Mouse (Mus musculus) forebrain, postnatal 0 days (tissue): ENCODE measurements around the gene Cmtm7. TPM values are rescaled to one million over a fixed set of nuclear protein-coding genes. Genes with fewer than 3 reads are reported as not detected.
"Not testable (repeated sequence)": the region's sequence is repeated elsewhere in the genome, so short reads cannot be mapped to it uniquely, and the experiment has no call there.

Experiments
- ATAC-seq: fragments of 200-750 bp; cut with Nextera tagmentation; 2 replicates; pipeline ENCODE4 v1.8.0; 2017; ENCODE audit warnings: mild to moderate bottlenecking, moderate library complexity
- DNase-seq: peaks from one replicate; pipeline ENCODE4 v3.0.0-alpha.2; 2015
- H3K27ac ChIP-seq: fragments of 300-500 bp; sonication (generic); 2 replicates; pipeline ENCODE4 v1.5.1; 2014; ENCODE audit warnings: low read depth, mild to moderate bottlenecking, antibody characterized with exemption, low read length, moderate library complexity, mixed read lengths
- H3K27me3 ChIP-seq: fragments of 300-500 bp; sonication (generic); 2 replicates; pipeline ENCODE4 v1.6.1; 2014; ENCODE audit warnings: mild to moderate bottlenecking, low read length, mixed read lengths; ENCODE audit not compliant: insufficient read depth
- H3K36me3 ChIP-seq: fragments of 300-500 bp; sonication (generic); 2 replicates; pipeline ENCODE4 v1.6.1; 2014; ENCODE audit warnings: mild to moderate bottlenecking, moderate library complexity; ENCODE audit not compliant: insufficient read depth
- H3K4me1 ChIP-seq: fragments of 300-500 bp; sonication (generic); 2 replicates; pipeline ENCODE4 v1.6.1; 2014; ENCODE audit warnings: antibody characterized with exemption; ENCODE audit not compliant: insufficient read depth
- H3K4me2 ChIP-seq: fragments of 300-500 bp; sonication (generic); 2 replicates; pipeline ENCODE4 v1.6.1; 2014; ENCODE audit warnings: low read depth, mild to moderate bottlenecking, moderate library complexity
- H3K4me3 ChIP-seq: fragments of 300-500 bp; sonication (generic); 2 replicates; pipeline ENCODE4 v1.5.1; 2014; ENCODE audit warnings: low read depth, low read length, mixed read lengths
- H3K9ac ChIP-seq: fragments of 300-500 bp; sonication (generic); 2 replicates; pipeline ENCODE4 v1.6.1; 2014; ENCODE audit warnings: mild to moderate bottlenecking
- H3K9me3 ChIP-seq: fragments of 300-500 bp; sonication (generic); 2 replicates; pipeline ENCODE4 v1.6.1; 2016; ENCODE audit warnings: low read length
- CTCF ChIP-seq: sonication (generic); IDR thresholded peaks from 2 replicates; pipeline ENCODE4 v1.5.1; 2016; ENCODE audit warnings: antibody characterized with exemption, control low read depth, low read depth
- WGBS: fragments of 180-500 bp; shearing (Covaris S2); extraction: QIAGEN DNeasy Blood & Tissue Kit; methylation state at CpG from one replicate; pipeline ENCODE4 v1.1.7; 2014; 5-methylcytosine and 5-hydroxymethylcytosine counted together
- polyA plus RNA-seq: library from polyadenylated mRNA; unstranded; fragments of >200 nt; fragmentation: Nextera tagmentation; extraction: Ambion mirVana; gene quantifications from 2 replicates; pipeline ENCODE4 v1.2.1, GENCODE M21; 2015
- total RNA-seq: library from RNA; depleted of rRNA; stranded (reverse); fragments of >200 nt; gene quantifications from 2 replicates; pipeline ENCODE4 v1.2.3, GENCODE M21; 2014; rRNA removed

Cmtm7 gene
- total and polyA plus RNA-seq, 2 experiments from 2014 or later = 6.0 to 9.5 TPM

DNA sequence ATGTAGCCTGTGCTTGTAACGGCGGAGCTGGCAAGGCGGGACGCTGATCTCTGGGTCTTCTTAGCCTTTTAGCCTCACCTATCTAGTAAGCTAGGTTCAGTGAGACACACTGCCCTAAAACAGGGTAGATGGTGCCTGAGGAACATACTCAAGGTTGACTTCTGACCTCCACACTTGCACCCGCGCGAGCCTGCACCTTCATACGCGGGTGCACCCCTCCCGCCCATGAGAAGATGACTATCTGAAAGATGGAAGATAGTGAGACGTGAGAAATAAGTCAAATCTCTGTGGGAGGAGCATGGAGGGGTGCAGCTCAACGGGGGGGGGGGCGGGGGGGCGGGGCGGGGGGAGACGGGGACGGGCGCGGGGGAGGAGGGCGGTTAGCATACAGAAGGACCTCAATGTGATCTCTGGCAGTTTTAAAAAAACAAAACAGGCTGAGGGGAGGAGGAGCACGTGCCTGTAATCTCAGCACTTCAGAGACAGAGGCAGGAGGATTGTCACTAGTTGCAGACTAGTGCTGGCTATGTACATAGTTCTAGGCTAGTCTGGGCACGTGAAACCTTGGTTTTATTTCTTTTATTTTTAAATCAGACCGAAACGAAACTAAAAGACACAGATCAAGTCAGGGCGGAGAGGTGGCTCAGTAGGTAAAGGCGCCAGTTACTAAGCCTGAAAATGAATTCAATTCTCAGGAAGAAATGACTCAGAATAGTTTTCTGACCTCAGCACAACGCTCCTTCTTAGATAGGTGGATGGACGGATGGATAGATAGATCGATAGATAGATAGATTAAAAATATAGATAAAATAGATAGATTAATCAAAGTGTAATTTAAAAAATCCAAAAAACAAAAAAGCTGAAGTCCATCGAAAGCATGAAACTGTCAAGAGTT lies 51.5 kb downstream of the Cmtm7 start:
- WGBS = 44% methylated on average over 29 of the region's 30 CpGs
- no peaks in the 10 kb centered on the region for H3K9me3 ChIP-seq
- H3K4me1 ChIP-seq = peaks cover 11% of the 10 kb centered on the region
- DNase-seq (no peak), ATAC-seq (no peak)
- H3K27me3 ChIP-seq = no peaks in the 10 kb centered on the region
- H3K4me3 ChIP-seq = peak overlapping the region; percentile 76; the same call in 1 of the 2 replicates
- 0 out of 2 replicates have a peak overlapping the region, but pooled peaks have one; percentile 49 for H3K4me2 ChIP-seq
- TF ChIP-seq CTCF = no peak
- H3K36me3 ChIP-seq = peaks cover 4% of the 10 kb centered on the region; the same call in 1 of the 2 replicates
- H3K27ac ChIP-seq = no peak overlapping the region
- H3K9ac ChIP-seq = no peak overlapping the region

DNA sequence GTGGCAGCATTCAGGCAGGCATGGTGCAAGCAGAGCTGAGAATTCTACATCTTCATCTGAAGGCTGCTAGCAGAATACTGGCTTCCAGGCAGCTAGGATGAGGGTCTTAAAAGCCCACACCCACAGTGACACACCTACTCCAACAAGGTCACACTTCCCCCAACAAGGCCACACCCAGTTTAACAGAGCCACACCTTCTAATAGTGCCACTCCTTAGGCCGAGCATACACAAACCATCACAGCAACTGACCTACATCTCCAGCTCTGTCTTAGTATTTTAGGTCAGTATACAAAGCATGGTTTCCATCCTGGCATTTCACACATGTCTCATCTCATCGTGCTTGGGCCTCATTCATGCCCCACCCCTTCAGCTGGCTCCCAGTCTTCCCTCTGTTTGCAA lies 53.2 kb downstream of the Cmtm7 start:
- H3K4me1 ChIP-seq = peaks cover 11% of the 10 kb centered on the region
- H3K9me3 ChIP-seq, ATAC-seq, H3K9ac ChIP-seq, H3K27me3 ChIP-seq, H3K4me2 ChIP-seq, DNase-seq, H3K27ac ChIP-seq, H3K4me3 ChIP-seq: not testable (repeated sequence)
- peaks cover 21% of the 10 kb centered on the region for H3K36me3 ChIP-seq
- 57% methylated on average over 2 of the region's 2 CpGs for WGBS

DNA sequence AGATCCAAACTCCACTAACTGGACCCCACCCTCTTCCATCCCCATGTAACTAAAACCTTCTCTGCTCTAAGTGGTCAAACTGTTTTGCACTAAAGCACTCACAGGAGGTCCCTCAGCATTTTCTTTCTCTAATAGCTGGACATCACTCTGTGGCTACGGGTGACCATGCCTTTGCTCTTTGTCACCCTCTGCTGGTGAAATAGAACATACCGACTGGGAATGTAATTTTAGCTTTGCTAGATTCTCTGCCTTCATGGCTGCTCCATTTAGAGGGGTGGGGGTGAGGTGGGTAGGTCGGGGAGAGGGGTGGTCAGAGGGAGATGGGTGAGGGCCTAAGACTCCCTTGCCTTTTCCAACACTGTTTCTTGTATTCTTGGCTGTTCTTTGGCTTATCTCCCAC lies 54.3 kb downstream of the Cmtm7 start:
- DNase-seq (peak; percentile 56), ATAC-seq (no peak)
- Histone ChIP-seq H3K36me3 (peaks cover 29% of the 10 kb centered on the region), H3K4me1 (peaks cover 6% of the 10 kb centered on the region), H3K4me3 (no peak overlapping the region), H3K9ac (no peak overlapping the region), H3K27me3 (no peaks in the 10 kb centered on the region), H3K4me2 (no peak overlapping the region), H3K27ac (no peak overlapping the region), H3K9me3 (no peaks in the 10 kb centered on the region)
- TF ChIP-seq CTCF = peak; percentile 85
- 6% methylated on average over 3 of the region's 3 CpGs for WGBS

DNA sequence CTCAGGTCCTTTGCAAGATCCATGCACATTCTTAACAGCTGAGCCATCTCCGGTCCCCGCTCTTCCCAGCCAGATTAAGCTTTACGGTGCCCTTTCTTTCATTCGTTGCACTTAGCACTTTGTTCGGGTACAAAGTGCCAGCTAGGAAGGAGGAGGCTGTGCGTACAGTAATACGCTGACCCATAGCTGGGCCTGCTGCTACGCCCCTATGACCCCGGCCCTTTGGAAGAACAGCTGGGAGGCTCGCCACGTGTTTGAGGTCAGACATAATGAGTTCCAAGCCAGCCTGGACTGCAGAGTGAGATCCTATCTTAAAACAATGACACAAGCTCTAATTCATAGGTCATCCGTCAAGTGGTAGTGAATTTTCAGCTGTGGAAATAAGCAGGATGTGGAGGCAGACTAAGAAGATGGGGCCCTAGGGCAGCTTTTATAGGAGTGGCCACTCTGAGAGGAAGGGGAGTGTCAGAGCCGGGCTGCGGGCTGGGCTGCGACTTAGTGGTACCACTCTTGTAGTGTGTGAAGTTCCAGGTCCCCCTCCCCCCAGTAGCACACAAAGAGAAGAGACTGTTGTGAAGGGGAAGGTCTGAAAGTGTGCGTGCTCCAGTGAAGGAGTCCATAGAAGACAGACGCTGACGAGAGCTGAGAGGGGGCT lies 64.9 kb downstream of the Cmtm7 start:
- H3K9ac ChIP-seq = no peak overlapping the region
- ATAC-seq = no peak
- peaks cover 91% of the 10 kb centered on the region for H3K36me3 ChIP-seq

DNA sequence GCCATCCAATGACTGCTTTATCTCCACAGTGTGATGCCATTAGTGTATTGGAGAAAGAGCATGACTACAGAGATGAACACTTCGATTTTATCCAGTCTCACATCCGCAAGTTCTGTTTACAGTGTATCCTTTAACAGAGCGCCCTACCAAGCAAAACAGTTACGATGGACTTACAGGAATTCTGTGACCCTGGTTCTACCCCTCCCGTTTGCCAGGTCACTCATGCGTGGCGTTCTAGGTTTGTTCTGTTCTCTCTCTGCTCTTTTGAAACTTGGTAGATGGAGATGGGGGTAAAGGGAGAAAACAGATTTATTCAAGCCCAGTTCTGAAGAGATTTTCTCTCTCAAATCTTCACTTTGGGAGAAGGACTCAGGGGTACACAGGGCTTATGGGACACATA lies 68.2 kb downstream of the Cmtm7 start:
- Histone ChIP-seq H3K4me1 (no peaks in the 10 kb centered on the region), H3K9me3 (no peaks in the 10 kb centered on the region), H3K27me3 (no peaks in the 10 kb centered on the region), H3K4me2 (no peak overlapping the region), H3K4me3 (no peak overlapping the region), H3K9ac (no peak overlapping the region), H3K36me3 (peaks cover 78% of the 10 kb centered on the region), H3K27ac (no peak overlapping the region)
- 93% methylated on average over 7 of the region's 7 CpGs for WGBS
- DNase-seq (no peak), ATAC-seq (no peak)
- no peak for TF ChIP-seq CTCF

More for the DNA sequence above, 64.9 kb downstream of the Cmtm7 start:
- H3K9me3 ChIP-seq = no peaks in the 10 kb centered on the region
- TF ChIP-seq CTCF = no peak
- DNase-seq = no peak
- 88% methylated on average over 18 of the region's 18 CpGs for WGBS
- no peak overlapping the region for H3K4me3 ChIP-seq
- no peaks in the 10 kb centered on the region for H3K4me1 ChIP-seq
- no peaks in the 10 kb centered on the region for H3K27me3 ChIP-seq
- no peak overlapping the region for H3K27ac ChIP-seq
- no peak overlapping the region for H3K4me2 ChIP-seq

DNA sequence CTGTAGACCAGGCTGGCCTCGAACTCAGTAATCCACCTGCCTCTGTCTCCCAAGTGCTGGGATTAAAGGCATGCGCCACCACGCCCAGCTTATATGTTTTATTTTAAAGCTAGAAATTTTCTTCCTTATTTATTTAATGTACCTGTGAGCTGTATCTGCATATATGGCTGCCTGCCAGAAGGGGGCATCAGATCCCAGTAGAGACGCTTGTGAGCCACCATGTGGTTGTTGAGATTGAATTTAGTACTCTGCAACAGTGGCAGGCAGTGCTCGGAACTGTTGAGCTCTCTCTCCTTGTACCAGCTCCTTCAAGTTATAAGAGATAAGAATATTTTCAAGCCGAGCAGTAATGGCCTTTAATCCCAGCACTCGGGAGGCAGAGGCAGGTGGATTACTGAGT lies 71.3 kb downstream of the Cmtm7 start:
- ATAC-seq (no peak), DNase-seq (peak; percentile 55)
- WGBS = 81% methylated on average over 7 of the region's 7 CpGs
- Histone ChIP-seq H3K4me3 (no peak overlapping the region), H3K9ac (no peak overlapping the region), H3K4me1 (no peaks in the 10 kb centered on the region), H3K27me3 (no peaks in the 10 kb centered on the region), H3K4me2 (no peak overlapping the region), H3K9me3 (no peaks in the 10 kb centered on the region), H3K27ac (no peak overlapping the region), H3K36me3 (peaks cover 68% of the 10 kb centered on the region)
- TF ChIP-seq CTCF = peak; percentile 57

DNA sequence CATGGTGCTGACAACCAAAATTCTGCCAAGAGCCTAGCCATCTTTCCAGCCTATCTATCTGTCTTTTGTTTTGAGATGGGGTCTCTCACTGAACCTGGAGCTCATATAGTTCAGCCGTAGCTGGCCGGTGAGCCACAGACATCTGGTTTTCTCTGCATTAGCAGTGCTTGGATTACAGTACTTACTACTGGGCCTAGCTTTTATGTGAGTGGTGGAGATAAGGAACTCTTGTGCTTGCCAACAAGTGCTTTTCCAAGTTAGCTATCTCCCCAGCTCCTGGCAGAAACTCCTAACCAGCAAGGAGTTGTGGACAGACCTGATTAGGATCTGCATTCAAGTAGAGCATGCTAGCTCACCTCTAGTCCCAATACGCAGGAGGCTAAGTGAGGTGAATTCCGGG lies 73.9 kb downstream of the Cmtm7 start:
- no peak overlapping the region for H3K4me2 ChIP-seq
- H3K36me3 ChIP-seq = peaks cover 42% of the 10 kb centered on the region

More for the DNA sequence above, 73.9 kb downstream of the Cmtm7 start:
- Histone ChIP-seq H3K27ac (no peak overlapping the region), H3K9ac (no peak overlapping the region), H3K4me3 (no peak overlapping the region), H3K9me3 (no peaks in the 10 kb centered on the region), H3K27me3 (no peaks in the 10 kb centered on the region), H3K4me1 (no peaks in the 10 kb centered on the region)
- TF ChIP-seq CTCF = no peak
- WGBS = 97% methylated on average over 4 of the region's 4 CpGs
- DNase-seq (no peak), ATAC-seq (no peak)

Other genes with a start within 250 kb of the Cmtm7 start
- gene Trim71, start 217.5 kb downstream of the Cmtm7 start, total RNA-seq = 0.08 and 0.19 TPM in 2 replicates
- 0.10 and 0.13 TPM in 2 replicates for gene Trim71, start 217.5 kb downstream of the Cmtm7 start, polyA plus RNA-seq
- gene Cnot10, start 141.7 kb downstream of the Cmtm7 start, total RNA-seq = 45.2 and 50.6 TPM in 2 replicates
- gene Cnot10, start 141.7 kb downstream of the Cmtm7 start, polyA plus RNA-seq = 44.4 and 47.1 TPM in 2 replicates
- 136 and 152 TPM in 2 replicates for gene Dync1li1, start 93.1 kb downstream of the Cmtm7 start, total RNA-seq
- 127 and 145 TPM in 2 replicates for gene Dync1li1, start 93.1 kb downstream of the Cmtm7 start, polyA plus RNA-seq
- 16.3 and 17.1 TPM in 2 replicates for gene Cmtm6, start 50.7 kb downstream of the Cmtm7 start, total RNA-seq
- 19.5 and 22.7 TPM in 2 replicates for gene Cmtm6, start 50.7 kb downstream of the Cmtm7 start, polyA plus RNA-seq
- 1.2 and 2.1 TPM in 2 replicates for gene Cmtm8, start 62.3 kb upstream of the Cmtm7 start, total RNA-seq
- 6.0 and 6.2 TPM in 2 replicates for gene Cmtm8, start 62.3 kb upstream of the Cmtm7 start, polyA plus RNA-seq
- gene Gpd1l, start 152.1 kb upstream of the Cmtm7 start, total RNA-seq = 73.8 and 86.0 TPM in 2 replicates
- gene Gpd1l, start 152.1 kb upstream of the Cmtm7 start, polyA plus RNA-seq = 45.1 and 47.0 TPM in 2 replicates
- 19.2 and 22.4 TPM in 2 replicates for gene Osbpl10, start 196.7 kb upstream of the Cmtm7 start, total RNA-seq
- gene Osbpl10, start 196.7 kb upstream of the Cmtm7 start, polyA plus RNA-seq = 2.8 and 3.0 TPM in 2 replicates
- gene Rps27rt, start 200.9 kb upstream of the Cmtm7 start, total RNA-seq = 15.0 and 44.3 TPM in 2 replicates
- gene Rps27rt, start 200.9 kb upstream of the Cmtm7 start, polyA plus RNA-seq = 292 and 386 TPM in 2 replicates